Mouse (Mus musculus): ENCODE measurements at regions not wholly inside any gene's neighbourhood (a gene's known extent, or its start where the extent isn't known, plus 50 kb on each side); places are given as distances from the start of the nearest gene placed in this dataset.
A peak's percentile ranks its signal among the peaks of the same experiment; 100 is the strongest.

DNA sequence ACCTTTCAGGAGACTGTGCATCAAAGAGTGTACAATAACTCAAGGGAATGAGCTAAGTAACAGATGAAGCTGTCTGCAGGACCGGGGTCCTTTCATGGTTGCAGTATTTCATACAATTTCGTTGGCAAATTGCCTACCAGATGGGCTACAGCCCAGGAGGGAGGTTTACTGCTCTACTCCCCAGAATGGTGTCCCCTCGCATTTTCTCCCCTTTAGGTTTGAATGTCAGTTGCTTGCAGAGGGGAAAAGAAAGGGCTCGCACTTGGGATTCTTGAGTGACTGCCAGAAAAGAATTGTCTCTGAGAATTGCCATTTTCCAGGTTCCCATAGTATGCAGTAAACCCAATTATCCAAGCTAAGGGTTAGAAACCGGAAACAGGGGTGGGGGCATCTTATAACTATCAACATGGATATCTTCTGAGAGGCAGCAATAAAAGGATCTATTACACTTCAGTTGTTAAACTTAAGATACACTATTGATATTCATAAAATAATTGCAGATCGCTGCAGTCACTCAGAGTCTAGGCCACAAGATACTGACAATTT lies 185.7 kb downstream of the Vgll3 start:
- DNase-seq (ENCODE audit: low spot score): no peak
- TF ChIP-seq POLR2AphosphoS5 (IDR thresholded peaks at IDR 0.05; ENCODE audit: insufficient replicate concordance, low read depth, low read length): no peak
- no peak for TF ChIP-seq TAL1 (conservative IDR thresholded peaks at IDR 0.05; ENCODE audit: low read depth, low read length)
- TF ChIP-seq GATA1 (IDR thresholded peaks at IDR 0.05; ENCODE audit: borderline replicate concordance, low read length): no peak
- TF ChIP-seq CTCF (IDR thresholded peaks at IDR 0.05; ENCODE audit: low read depth, low read length): no peak
- TF ChIP-seq GATA2 (IDR thresholded peaks at IDR 0.05; ENCODE audit: borderline replicate concordance, low read depth, low read length): no peak
- Histone ChIP-seq H3K9me3 (replicated peaks) (peaks cover 10% of the 10 kb centered on the region), H3K4me1 (ENCODE audit: insufficient read depth, low read depth, low read length) (no peaks in the 10 kb centered on the region), H3K36me3 (replicated peaks) (no peaks in the 10 kb centered on the region), H3K4me3 (ENCODE audit: low read depth, low read length) (no peak overlapping the region), H3K27me3 (ENCODE audit: insufficient read depth, low read length) (no peaks in the 10 kb centered on the region)
- no peak for ATAC-seq (ENCODE audit: extremely low read depth, insufficient number of reproducible peaks, low FRiP score, poor library complexity, severe bottlenecking)

DNA sequence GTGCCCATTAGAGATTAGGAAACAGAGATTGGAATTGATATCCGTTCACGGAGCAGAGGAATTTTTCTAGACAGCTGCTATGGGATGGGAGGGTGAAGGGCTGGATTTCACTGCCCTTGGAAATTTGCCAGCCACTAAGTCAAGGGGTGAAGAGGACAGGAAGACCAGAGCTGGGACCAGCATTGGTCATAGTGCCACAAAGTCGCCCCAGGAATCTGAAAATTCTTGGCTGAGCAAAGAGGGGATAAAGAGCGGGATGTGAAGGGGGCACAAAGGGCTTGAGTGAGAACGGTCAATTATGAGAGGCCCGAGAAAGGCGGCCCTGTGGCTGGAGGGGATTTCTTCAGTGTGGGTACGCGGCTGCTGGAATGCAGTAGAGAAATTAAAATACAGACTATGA lies 189.6 kb downstream of the Vgll3 start:
- Histone ChIP-seq H3K4me3 (ENCODE audit: low read depth, low read length) (no peak overlapping the region), H3K4me1 (ENCODE audit: insufficient read depth, low read depth, low read length) (no peaks in the 10 kb centered on the region), H3K9me3 (replicated peaks) (peaks cover 7% of the 10 kb centered on the region), H3K27me3 (ENCODE audit: insufficient read depth, low read length) (no peaks in the 10 kb centered on the region), H3K36me3 (replicated peaks) (no peaks in the 10 kb centered on the region)
- DNase-seq (ENCODE audit: low spot score) (no peak), ATAC-seq (ENCODE audit: extremely low read depth, insufficient number of reproducible peaks, low FRiP score, poor library complexity, severe bottlenecking) (no peak)
- no peak for TF ChIP-seq GATA1 (IDR thresholded peaks at IDR 0.05; ENCODE audit: borderline replicate concordance, low read length)
- TF ChIP-seq GATA2 (IDR thresholded peaks at IDR 0.05; ENCODE audit: borderline replicate concordance, low read depth, low read length): no peak
- TF ChIP-seq POLR2AphosphoS5 (IDR thresholded peaks at IDR 0.05; ENCODE audit: insufficient replicate concordance, low read depth, low read length): no peak

DNA sequence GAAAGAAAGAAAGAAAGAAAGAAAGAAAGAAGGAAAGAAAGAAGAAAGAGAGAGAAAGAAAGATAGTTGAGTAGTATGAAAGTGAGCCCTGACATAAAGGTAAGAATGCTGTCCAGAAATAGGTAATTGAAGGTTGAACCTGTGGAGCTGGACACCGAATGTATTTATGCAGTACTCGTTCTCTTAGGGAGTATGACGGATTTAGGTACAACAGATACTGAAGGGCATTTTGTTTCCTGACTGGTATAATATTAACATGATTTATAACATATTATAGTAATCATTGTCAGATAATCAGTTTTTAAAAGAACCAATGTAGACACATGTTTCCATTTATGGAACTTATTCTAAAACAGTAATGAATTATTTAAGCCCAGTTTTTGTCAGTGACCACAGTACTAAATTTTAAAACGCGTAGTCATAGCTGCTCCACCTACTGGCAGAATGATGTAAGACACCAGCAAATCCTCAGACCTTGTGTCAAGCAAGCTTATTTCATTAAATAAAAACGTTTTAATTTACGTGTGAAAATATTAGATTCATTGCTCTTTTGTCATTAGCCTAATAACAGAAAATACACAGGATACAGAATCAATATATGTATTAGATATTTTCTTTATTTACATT lies 191.0 kb downstream of the Vgll3 start:
- Histone ChIP-seq H3K9me3 (replicated peaks) (peaks cover 5% of the 10 kb centered on the region), H3K4me1 (ENCODE audit: insufficient read depth, low read depth, low read length) (no peaks in the 10 kb centered on the region), H3K36me3 (replicated peaks) (no peaks in the 10 kb centered on the region), H3K4me3 (ENCODE audit: low read depth, low read length) (no peak overlapping the region), H3K27me3 (ENCODE audit: insufficient read depth, low read length) (no peaks in the 10 kb centered on the region)
- DNase-seq (ENCODE audit: low spot score): no peak
- no peak for TF ChIP-seq POLR2AphosphoS5 (IDR thresholded peaks at IDR 0.05; ENCODE audit: insufficient replicate concordance, low read depth, low read length)
- TF ChIP-seq CTCF (IDR thresholded peaks at IDR 0.05; ENCODE audit: low read depth, low read length): peak; percentile 13; the same call in 1 of the 2 replicates
- TF ChIP-seq GATA1 (IDR thresholded peaks at IDR 0.05; ENCODE audit: borderline replicate concordance, low read length): no peak
- peak; percentile 57; the same call in 1 of the 2 replicates for ATAC-seq (ENCODE audit: extremely low read depth, insufficient number of reproducible peaks, low FRiP score, poor library complexity, severe bottlenecking)

DNA sequence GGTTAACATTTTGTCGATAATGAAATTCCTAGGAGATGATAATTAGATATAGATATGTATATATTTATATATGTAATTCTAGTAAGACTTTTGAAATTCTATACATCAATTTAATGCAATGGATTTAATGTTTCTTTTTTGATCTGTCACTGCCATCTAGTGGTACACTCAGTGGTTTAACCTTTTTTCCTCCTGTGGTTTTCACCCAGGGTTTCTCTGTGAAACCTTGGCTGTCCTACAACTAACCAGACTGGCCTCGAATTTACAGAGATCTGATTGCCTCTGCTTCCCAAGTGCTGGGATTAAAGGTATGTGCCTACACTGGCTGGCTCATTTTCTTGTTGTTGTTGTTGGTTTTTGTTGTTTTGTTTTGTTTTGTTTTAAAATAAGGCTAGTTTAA lies 198.6 kb downstream of the Vgll3 start:
- Histone ChIP-seq H3K9me3 (replicated peaks) (no peaks in the 10 kb centered on the region), H3K4me3 (ENCODE audit: low read depth, low read length) (no peak overlapping the region), H3K27me3 (ENCODE audit: insufficient read depth, low read length) (no peaks in the 10 kb centered on the region), H3K36me3 (replicated peaks) (no peaks in the 10 kb centered on the region), H3K4me1 (ENCODE audit: insufficient read depth, low read depth, low read length) (no peaks in the 10 kb centered on the region)
- TF ChIP-seq POLR2AphosphoS5 (IDR thresholded peaks at IDR 0.05; ENCODE audit: insufficient replicate concordance, low read depth, low read length) (no peak), GATA2 (IDR thresholded peaks at IDR 0.05; ENCODE audit: borderline replicate concordance, low read depth, low read length) (no peak)
- no peak for DNase-seq (ENCODE audit: low spot score)
- ATAC-seq (ENCODE audit: extremely low read depth, insufficient number of reproducible peaks, low FRiP score, poor library complexity, severe bottlenecking): peak; percentile 40; the same call in 1 of the 2 replicates

DNA sequence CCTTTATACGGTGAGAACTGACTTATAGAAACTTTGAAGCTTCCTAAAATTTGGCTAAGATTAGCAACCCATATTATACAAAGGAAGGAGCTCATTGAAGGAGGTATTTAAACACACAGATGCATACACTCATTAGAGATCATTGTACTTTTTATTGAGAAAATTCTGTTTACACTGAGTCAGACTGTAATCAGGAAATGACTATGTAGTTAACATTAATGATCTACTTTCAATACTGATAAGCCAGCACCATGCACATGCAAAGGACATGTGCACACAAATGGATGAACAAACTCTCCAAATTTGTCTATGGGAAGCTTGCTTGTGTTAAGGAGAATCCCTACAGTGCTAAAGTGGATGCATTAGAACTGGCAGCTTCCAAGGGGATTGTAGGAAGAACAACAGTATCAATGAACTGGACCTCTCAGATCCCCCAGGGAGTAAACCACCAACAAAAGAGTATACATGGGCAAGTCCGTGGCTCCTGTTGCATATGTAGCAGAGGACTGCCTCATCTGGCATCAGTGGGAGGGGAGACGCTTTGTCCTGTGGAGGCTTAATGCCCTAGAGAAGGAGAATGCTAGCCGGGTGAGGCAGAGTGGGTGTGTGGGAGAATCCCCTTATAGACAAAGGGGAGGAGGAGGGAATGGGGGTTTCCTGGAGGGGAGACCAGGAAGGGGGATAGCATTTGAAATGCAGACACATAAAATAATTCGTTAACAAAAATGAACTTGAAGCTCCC lies 200.0 kb downstream of the Vgll3 start:
- H3K9me3 ChIP-seq (replicated peaks): no peaks in the 10 kb centered on the region
- no peaks in the 10 kb centered on the region for H3K36me3 ChIP-seq (replicated peaks)
- no peaks in the 10 kb centered on the region for H3K4me1 ChIP-seq (ENCODE audit: insufficient read depth, low read depth, low read length)
- DNase-seq (ENCODE audit: low spot score) (no peak), ATAC-seq (ENCODE audit: extremely low read depth, insufficient number of reproducible peaks, low FRiP score, poor library complexity, severe bottlenecking) (no peak)
- H3K27me3 ChIP-seq (ENCODE audit: insufficient read depth, low read length): no peaks in the 10 kb centered on the region
- no peak overlapping the region for H3K4me3 ChIP-seq (ENCODE audit: low read depth, low read length)
- TF ChIP-seq POLR2AphosphoS5 (IDR thresholded peaks at IDR 0.05; ENCODE audit: insufficient replicate concordance, low read depth, low read length): no peak
- TF ChIP-seq GATA1 (IDR thresholded peaks at IDR 0.05; ENCODE audit: borderline replicate concordance, low read length): no peak
- no peak for TF ChIP-seq GATA2 (IDR thresholded peaks at IDR 0.05; ENCODE audit: borderline replicate concordance, low read depth, low read length)
- no peak for TF ChIP-seq CTCF (IDR thresholded peaks at IDR 0.05; ENCODE audit: low read depth, low read length)
- TF ChIP-seq TAL1 (conservative IDR thresholded peaks at IDR 0.05; ENCODE audit: low read depth, low read length): no peak

DNA sequence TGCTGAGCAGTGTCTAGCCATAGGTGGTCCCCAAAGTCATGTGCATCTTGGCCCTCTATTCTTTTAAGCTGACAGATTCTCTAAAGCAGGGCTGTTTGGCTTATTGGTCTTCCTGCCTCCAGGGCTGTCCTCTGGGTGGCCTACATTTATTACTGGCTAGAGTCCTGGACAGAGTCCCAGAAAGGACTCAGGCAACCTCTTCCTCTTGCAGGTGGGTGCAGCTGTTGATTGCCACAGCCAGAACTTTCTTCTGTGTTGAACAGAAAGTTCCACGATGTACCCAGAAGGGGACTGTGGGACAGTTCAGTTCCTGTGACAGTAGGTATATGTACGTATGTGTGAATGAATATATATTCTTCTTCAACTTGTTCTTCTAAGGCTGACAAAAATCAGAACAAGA lies 202.0 kb downstream of the Vgll3 start:
- Histone ChIP-seq H3K4me3 (ENCODE audit: low read depth, low read length) (no peak overlapping the region), H3K9me3 (replicated peaks) (no peaks in the 10 kb centered on the region), H3K4me1 (ENCODE audit: insufficient read depth, low read depth, low read length) (no peaks in the 10 kb centered on the region), H3K36me3 (replicated peaks) (no peaks in the 10 kb centered on the region), H3K27me3 (ENCODE audit: insufficient read depth, low read length) (no peaks in the 10 kb centered on the region)
- DNase-seq (ENCODE audit: low spot score): no peak
- ATAC-seq (ENCODE audit: extremely low read depth, insufficient number of reproducible peaks, low FRiP score, poor library complexity, severe bottlenecking): no peak
- TF ChIP-seq POLR2AphosphoS5 (IDR thresholded peaks at IDR 0.05; ENCODE audit: insufficient replicate concordance, low read depth, low read length): no peak
- no peak for TF ChIP-seq GATA1 (IDR thresholded peaks at IDR 0.05; ENCODE audit: borderline replicate concordance, low read length)
- no peak for TF ChIP-seq CTCF (IDR thresholded peaks at IDR 0.05; ENCODE audit: low read depth, low read length)
- no peak for TF ChIP-seq TAL1 (conservative IDR thresholded peaks at IDR 0.05; ENCODE audit: low read depth, low read length)
- no peak for TF ChIP-seq GATA2 (IDR thresholded peaks at IDR 0.05; ENCODE audit: borderline replicate concordance, low read depth, low read length)

Measured in G1E (cell line).